Mouse (Mus musculus): ENCODE measurements around the gene Lenep.

DNA sequence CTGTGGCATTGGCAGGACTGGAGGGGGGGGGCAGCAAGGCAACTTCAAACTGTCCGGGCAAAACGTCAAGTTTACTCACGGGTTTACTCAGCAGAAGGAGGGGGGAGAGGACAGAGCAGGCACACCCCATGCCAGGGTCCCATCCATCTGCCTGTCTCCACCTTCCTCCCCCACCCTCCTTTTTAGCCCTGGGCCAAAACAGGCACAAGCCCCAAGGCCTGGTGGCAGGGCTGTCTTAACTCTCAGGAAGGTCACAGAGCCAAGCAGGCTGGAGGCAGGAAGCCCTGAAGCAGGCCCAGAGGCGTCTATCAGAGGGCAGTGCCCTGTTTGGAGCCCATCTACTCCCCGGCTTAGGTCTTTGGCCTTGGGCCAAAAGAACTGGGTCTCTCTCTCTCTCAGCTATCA is 12.5 kb downstream of the Lenep start:
- TF ChIP-seq CHD2 (IDR thresholded peaks at IDR 0.05; ENCODE audit: low read length), result no peak
- no peak for TF ChIP-seq ETS1 (conservative IDR thresholded peaks at IDR 0.05; ENCODE audit: low read depth, low read length)
- no peak for TF ChIP-seq NELFE (IDR thresholded peaks at IDR 0.05; ENCODE audit: low read depth, low read length)
- TF ChIP-seq USF1 (IDR thresholded peaks at IDR 0.05; ENCODE audit: low read depth, low read length), result no peak
- TF ChIP-seq CTCF (conservative IDR thresholded peaks at IDR 0.05 in 1 of 2, IDR thresholded peaks at IDR 0.05 in 1 of 2; ENCODE audit: low read depth in 2 of 2, low read length in 2 of 2), result no peak
- TF ChIP-seq PAX5 (IDR thresholded peaks at IDR 0.05; ENCODE audit: low read length), result no peak
- no peak for TF ChIP-seq MAFK (IDR thresholded peaks at IDR 0.05; ENCODE audit: insufficient replicate concordance, low read length)
- 0 out of 2 replicates have a peak, but pooled peaks have one; percentile 0 for TF ChIP-seq SIN3A (IDR thresholded peaks at IDR 0.05; ENCODE audit: low read length)
- no peak for TF ChIP-seq NRF1 (IDR thresholded peaks at IDR 0.05; ENCODE audit: low read depth, low read length)
